Mouse (Mus musculus) CH12.LX (cell line): ENCODE data around the gene Ly6g6d. TPM values are rescaled to one million over a fixed set of nuclear protein-coding genes. Genes with fewer than 3 reads are reported as not detected.

Experiments used
- DNase-seq: peaks from one replicate; pipeline ENCODE4 v3.0.0-alpha.2; 2013; ENCODE audit errors: extremely low read depth
- H3K27ac ChIP-seq: 2 replicates; pipeline ENCODE4 v1.5.1; 2012; ENCODE audit warnings: low read depth, mild to moderate bottlenecking, control low read depth, moderate library complexity; ENCODE audit not compliant: insufficient read depth
- H3K27me3 ChIP-seq: replicated peaks from 2 replicates; pipeline ENCODE3; 2012; ENCODE audit warnings: inconsistent platforms
- H3K36me3 ChIP-seq, 2 experiments: replicated peaks in 1 of 2; 2 replicates each; pipeline versions ENCODE3 to v1.6.1; 2012; ENCODE audit warnings: inconsistent platforms in 1 of 2, low read length in 1 of 2, mild to moderate bottlenecking in 1 of 2, mixed read lengths in 1 of 2, moderate library complexity in 1 of 2; ENCODE audit not compliant: control insufficient read depth in 1 of 2, insufficient read depth in 1 of 2
- H3K4me1 ChIP-seq, 2 experiments: 2 replicates each; pipeline ENCODE4 v1.6.1; 2012; ENCODE audit warnings: inconsistent platforms in 1 of 2, moderate library complexity in 1 of 2; ENCODE audit not compliant: insufficient read depth in 2 of 2, control insufficient read depth in 1 of 2
- H3K4me2 ChIP-seq: 2 replicates; pipeline ENCODE4 v1.6.1; 2012; ENCODE audit warnings: low read depth, mild to moderate bottlenecking, control low read depth; ENCODE audit not compliant: poor library complexity, insufficient read depth, severe bottlenecking
- H3K4me3 ChIP-seq, 3 experiments: fragments of 150-350 bp in 1 of 3; sonication (generic) in 1 of 3; replicated peaks in 1 of 3; 2 replicates each; pipeline versions ENCODE3 to v1.5.1; 2011 to 2012; ENCODE audit warnings: low read depth in 2 of 3, low read length in 2 of 3, mild to moderate bottlenecking in 2 of 3, moderate library complexity in 2 of 3, control low read depth in 1 of 3, improper control_type of control experiment in 1 of 3, inconsistent platforms in 1 of 3, mixed read lengths in 1 of 3; ENCODE audit not compliant: poor library complexity in 1 of 3
- H3K79me2 ChIP-seq: replicated peaks from 2 replicates; pipeline ENCODE4 v1.6.1; 2012; ENCODE audit warnings: mild to moderate bottlenecking, moderate library complexity; ENCODE audit not compliant: control insufficient read depth, poor library complexity, insufficient read depth, severe bottlenecking; ENCODE audit errors: extremely low read depth
- H3K9ac ChIP-seq: 2 replicates; pipeline ENCODE4 v1.6.1; 2012; ENCODE audit warnings: low read depth, mild to moderate bottlenecking, control low read depth, moderate library complexity; ENCODE audit not compliant: insufficient read depth
- H3K9me3 ChIP-seq: replicated peaks from 2 replicates; pipeline ENCODE3; 2012; ENCODE audit warnings: low read length, inconsistent platforms, mixed read lengths
- BHLHE40 ChIP-seq: IDR thresholded peaks from 2 replicates; pipeline ENCODE4 v1.6.1; 2011; ENCODE audit warnings: mild to moderate bottlenecking, low read depth, low read length, improper control_type of control experiment
- ELF1 ChIP-seq: IDR thresholded peaks from 2 replicates; pipeline ENCODE4 v1.6.1; 2014; ENCODE audit warnings: low read depth, mild to moderate bottlenecking, inconsistent platforms, low read length, improper control_type of control experiment
- ETS1 ChIP-seq: conservative IDR thresholded peaks from 2 replicates; pipeline ENCODE4 v1.6.1; 2012; ENCODE audit warnings: low read depth, mild to moderate bottlenecking, inconsistent platforms, low read length, improper control_type of control experiment, moderate library complexity
- GABPA ChIP-seq: IDR thresholded peaks from 2 replicates; pipeline ENCODE4 v1.6.1; 2012; ENCODE audit warnings: low read depth, low read length, improper control_type of control experiment, inconsistent platforms; ENCODE audit not compliant: insufficient replicate concordance
- HCFC1 ChIP-seq: IDR thresholded peaks from 2 replicates; pipeline ENCODE4 v1.6.1; 2012; ENCODE audit warnings: low read depth, mild to moderate bottlenecking, inconsistent platforms, low read length, improper control_type of control experiment
- IRF4 ChIP-seq: IDR thresholded peaks from 2 replicates; pipeline ENCODE4 v1.6.1; 2014; ENCODE audit warnings: low read depth, mild to moderate bottlenecking, inconsistent platforms, low read length, improper control_type of control experiment
- JUND ChIP-seq: conservative IDR thresholded peaks from 2 replicates; pipeline ENCODE4 v1.6.1; 2011; ENCODE audit warnings: low read depth, low read length, improper control_type of control experiment
- KAT2A ChIP-seq: IDR thresholded peaks from 2 replicates; pipeline ENCODE4 v1.6.1; 2012; ENCODE audit warnings: low read length, improper control_type of control experiment, inconsistent platforms; ENCODE audit not compliant: insufficient replicate concordance
- MAFK ChIP-seq: IDR thresholded peaks from 2 replicates; pipeline ENCODE4 v1.6.1; 2011; ENCODE audit warnings: low read length, improper control_type of control experiment; ENCODE audit not compliant: insufficient replicate concordance
- MAX ChIP-seq: IDR thresholded peaks from 2 replicates; pipeline ENCODE4 v1.6.1; 2011; ENCODE audit warnings: low read length, improper control_type of control experiment
- MYC ChIP-seq: IDR thresholded peaks from 2 replicates; pipeline ENCODE4 v1.6.1; 2011; ENCODE audit warnings: low read depth, mild to moderate bottlenecking, improper control_type of control experiment, low read length
- NELFE ChIP-seq: IDR thresholded peaks from 2 replicates; pipeline ENCODE4 v1.6.1; 2011; ENCODE audit warnings: low read depth, low read length, improper control_type of control experiment
- NRF1 ChIP-seq: IDR thresholded peaks from 2 replicates; pipeline ENCODE4 v1.6.1; 2014; ENCODE audit warnings: low read depth, mild to moderate bottlenecking, inconsistent platforms, low read length, improper control_type of control experiment, moderate library complexity
- POLR2A ChIP-seq: IDR thresholded peaks from 2 replicates; pipeline ENCODE4 v1.6.1; 2011; ENCODE audit warnings: low read depth, mild to moderate bottlenecking, improper control_type of control experiment, low read length
- RAD21 ChIP-seq: IDR thresholded peaks from 2 replicates; pipeline ENCODE4 v1.6.1; 2011; ENCODE audit warnings: low read depth, mild to moderate bottlenecking, low read length, improper control_type of control experiment, moderate library complexity
- SIN3A ChIP-seq: IDR thresholded peaks from 2 replicates; pipeline ENCODE4 v1.6.1; 2012; ENCODE audit warnings: low read length, improper control_type of control experiment, inconsistent platforms
- SMC3 ChIP-seq: IDR thresholded peaks from 2 replicates; pipeline ENCODE4 v1.6.1; 2011; ENCODE audit warnings: low read depth, low read length, improper control_type of control experiment
- TBP ChIP-seq: conservative IDR thresholded peaks from 2 replicates; pipeline ENCODE4 v1.6.1; 2011; ENCODE audit warnings: low read depth, low read length, improper control_type of control experiment
- TCF12 ChIP-seq: IDR thresholded peaks from 2 replicates; pipeline ENCODE4 v1.6.1; 2014; ENCODE audit warnings: low read depth, mild to moderate bottlenecking, inconsistent platforms, low read length, improper control_type of control experiment
- USF1 ChIP-seq: IDR thresholded peaks from 2 replicates; pipeline ENCODE4 v1.6.1; 2014; ENCODE audit warnings: low read depth, mild to moderate bottlenecking, inconsistent platforms, low read length, improper control_type of control experiment
- USF2 ChIP-seq: conservative IDR thresholded peaks from 2 replicates; pipeline ENCODE4 v1.6.1; 2011; ENCODE audit warnings: low read depth, low read length, improper control_type of control experiment
- ZC3H11A ChIP-seq: IDR thresholded peaks from 2 replicates; pipeline ENCODE4 v1.6.1; 2012; ENCODE audit warnings: low read depth, mild to moderate bottlenecking, inconsistent platforms, low read length, improper control_type of control experiment
- dilution Hi-C: fragments of 300-500 bp; cut with MboI; formaldehyde crosslinking; loops from 2 replicates; pipeline ENCODE4 v1.14.3; 2020; ENCODE audit warnings: low sequenced_read_pairs; ENCODE audit not compliant: extremely low pct_unique_long_range_greater_than_20kb, extremely low pct_ligation_motif_present
- in situ Hi-C: fragments of 300-500 bp; cut with MboI; formaldehyde crosslinking; loops from 3 replicates; pipeline ENCODE4 v1.14.3; 2019; ENCODE audit warnings: low sequenced_read_pairs, low pct_ligation_motif_present, low pct_unique_long_range_greater_than_20kb, mixed read lengths
- polyA plus RNA-seq: library from polyadenylated mRNA; unstranded; fragments of >175 nt; gene quantifications from 2 replicates; pipeline ENCODE4 v1.2.1, GENCODE M21; 2012; ENCODE audit warnings: low read depth; ENCODE audit not compliant: insufficient read length
- total RNA-seq, 2 experiments: library from RNA; depleted of rRNA; stranded (reverse); fragments of 300-350 nt in 1 of 2; fragments of >200 nt in 1 of 2; gene quantifications; 2 replicates each; pipeline ENCODE4 v1.2.3; 2012 to 2014

Gene Ly6g6d
- total and polyA plus RNA-seq, 3 experiments, result 0.44 TPM; not detected in 2

- no peak for TF ChIP-seq SMC3
- TF ChIP-seq MYC, result 0 out of 2 replicates have a peak, but pooled peaks have one; percentile 8
- peak; percentile 76 for TF ChIP-seq SIN3A
- TF ChIP-seq MAX, result no peak
- no peak for TF ChIP-seq GABPA
- TF ChIP-seq MAFK, result no peak
- TF ChIP-seq KAT2A, result no peak
- TF ChIP-seq POLR2A, result peak; percentile 57
- peak; percentile 31; the same call in 1 of the 2 replicates for TF ChIP-seq HCFC1
- no peak for TF ChIP-seq ZC3H11A
- TF ChIP-seq RAD21, result no peak
These were observed 27.6 kb downstream of the Ly6g6d start (continued) for GRCm38 (mm10) chr17:35050126-35050750.

GRCm38 (mm10) chr17:35049561-35050016 is 28.3 kb downstream of the Ly6g6d start, which contains the start of gene Clic1:
Clic1 (plus strand) TSS chr17:35049966.
- DNase-seq, result peak; percentile 56
- in situ Hi-C loops, result no loop called here
- Histone ChIP-seq H3K4me1 (peaks cover 6 to 40% of the 10 kb centered on the region in 2 experiments), H3K79me2 (peaks cover 27% of the 10 kb centered on the region), H3K4me3 (peak within 1 kb of the TSS; percentile 79 to 94 (median 86)), H3K9ac (peak within 1 kb of the TSS; percentile 96), H3K4me2 (peak within 1 kb of the TSS; percentile 59), H3K27ac (peak within 1 kb of the TSS; percentile 96), H3K27me3 (no peaks in the 10 kb centered on the region)
- dilution Hi-C loops, result no loop called here
- TF ChIP-seq BHLHE40 (peak; percentile 15; the same call in 1 of the 2 replicates), POLR2A (no peak; the same call in 1 of the 2 replicates), JUND (no peak), ETS1 (no peak), USF1 (no peak), TCF12 (peak; percentile 38; the same call in 1 of the 2 replicates), NRF1 (no peak), ELF1 (peak; percentile 39), MAFK (no peak), SIN3A (no peak), TBP (0 out of 2 replicates have a peak, but pooled peaks have one; percentile 14), NELFE (peak; percentile 18; the same call in 1 of the 2 replicates), USF2 (no peak), IRF4 (no peak), SMC3 (peak; percentile 7; the same call in 1 of the 2 replicates)
- TF ChIP-seq, all 38 proteins: peak for 6
- Histone ChIP-seq H3K36me3 (peaks cover 19 to 26% of the 10 kb centered on the region in 2 experiments), H3K9me3 (peaks cover 7% of the 10 kb centered on the region)
